In genomic region chr12:110447306-110447705, GRCm38 (mm10) we compare ENCODE assay signal across 8 mouse cellular contexts. TPM values are rescaled to one million over a fixed set of nuclear protein-coding genes. Genes with fewer than 3 reads are reported as not detected.
DNase-seq lines count a peak whose midpoint lies in the region; ATAC-seq and TF ChIP-seq lines count a peak whose summit lies in the region.

No protein-coding gene starts in this region.

- H3K4me2 ChIP-seq in intestine, embryonic 14.5 days (ENCODE audit: low read length): peak overlapping the region; percentile 84
- H3K4me2 ChIP-seq in liver, embryonic 13.5 days: peak overlapping the region; percentile 99

- no peaks in the 10 kb centered on the region for H3K9me3 ChIP-seq in intestine, embryonic 14.5 days (ENCODE audit: control insufficient read depth, low read length)
- H3K9me3 ChIP-seq in liver, embryonic 13.5 days (replicated peaks): no peaks in the 10 kb centered on the region

- ATAC-seq in intestine, embryonic 14.5 days (replicated peaks; ENCODE audit: low FRiP score, low TSS enrichment, low read depth): peak; percentile 38
- ATAC-seq in liver, embryonic 13.5 days (ENCODE audit: low read depth): peak; percentile 56

- no peaks in the 10 kb centered on the region for H3K27me3 ChIP-seq in intestine, embryonic 14.5 days (replicated peaks; ENCODE audit: control insufficient read depth, insufficient read depth, low read length)
- H3K27me3 ChIP-seq in liver, embryonic 13.5 days: peaks cover 23% of the 10 kb centered on the region; the same call in 1 of the 2 replicates
- no peaks in the 10 kb centered on the region for H3K27me3 ChIP-seq in testis, adult 2 months (ENCODE audit: control insufficient read depth, insufficient read depth, low read length)

- peak overlapping the region; percentile 65 for H3K4me3 ChIP-seq in intestine, embryonic 14.5 days (ENCODE audit: low read depth, low read length)
- peak overlapping the region; percentile 88 for H3K4me3 ChIP-seq in liver, embryonic 13.5 days (replicated peaks)
- H3K4me3 ChIP-seq in testis, adult 2 months (ENCODE audit: control insufficient read depth, low read depth, low read length): peak overlapping the region; percentile 92

- no peak for TF ChIP-seq CTCF in testis, adult 2 months (IDR thresholded peaks at IDR 0.05; ENCODE audit: control insufficient read depth, insufficient read depth, insufficient replicate concordance, low read depth, low read length)

- DNase-seq in urinary bladder, adult 18-20 months (ENCODE audit: low spot score in 2 of 2): peak; percentile 33 to 53
- DNase-seq in urinary bladder, postnatal 10 days (ENCODE audit: low spot score): no peak
- peak; percentile 58 for DNase-seq in cerebellum, adult 8-10 months
- DNase-seq in gastrocnemius, postnatal 14 days: peak; percentile 58
- DNase-seq in intestine, embryonic 14.5 days (ENCODE audit: low spot score): peak; percentile 72
- peak; percentile 50 for DNase-seq in liver, embryonic 13.5 days
- DNase-seq in naive thymus-derived CD4-positive, alpha-beta T cell, adult 2 months (ENCODE audit: low read depth): peak; percentile 75

- TF ChIP-seq POLR2A in testis, adult 2 months (IDR thresholded peaks at IDR 0.05; ENCODE audit: control insufficient read depth, low read depth, low read length): no peak

- H3K36me3 ChIP-seq in intestine, embryonic 14.5 days (ENCODE audit: control insufficient read depth, insufficient read depth, low read length): no peaks in the 10 kb centered on the region
- H3K36me3 ChIP-seq in liver, embryonic 13.5 days: no peaks in the 10 kb centered on the region
- H3K36me3 ChIP-seq in testis, adult 2 months (ENCODE audit: control insufficient read depth, insufficient read depth, low read length): no peaks in the 10 kb centered on the region

- WGBS in intestine, embryonic 14.5 days: 1% methylated on average over 34 of the region's 39 CpGs
- WGBS in liver, embryonic 13.5 days (ENCODE audit: insufficient replicate concordance): 1% methylated on average over 25 of the region's 39 CpGs

- peak overlapping the region; percentile 75 for H3K9ac ChIP-seq in intestine, embryonic 14.5 days (ENCODE audit: low read length)
- peak overlapping the region; percentile 87 for H3K9ac ChIP-seq in liver, embryonic 13.5 days

- intact Hi-C loops in gastrocnemius, postnatal 14 days (cut with DNase I; ENCODE audit: low total_unique reads): no loop called here

- 0 out of 2 replicates have a peak overlapping the region, but pooled peaks have one; percentile 91 for H3K27ac ChIP-seq in intestine, embryonic 14.5 days (ENCODE audit: low read depth)
- no peak overlapping the region; the same call in 1 of the 2 replicates for H3K27ac ChIP-seq in liver, embryonic 13.5 days
- peak overlapping the region; percentile 15; the same call in 1 of the 2 replicates for H3K27ac ChIP-seq in testis, adult 2 months (ENCODE audit: control insufficient read depth, insufficient read depth, low read depth, low read length)

- H3K4me1 ChIP-seq in intestine, embryonic 14.5 days (replicated peaks; ENCODE audit: control insufficient read depth, insufficient read depth, low read length): 0 out of 2 replicates have a peak, but pooled peaks cover 10% of the 10 kb centered on the region
- peaks cover 15% of the 10 kb centered on the region for H3K4me1 ChIP-seq in liver, embryonic 13.5 days (replicated peaks)
- H3K4me1 ChIP-seq in testis, adult 2 months (ENCODE audit: control insufficient read depth, insufficient read depth, low read length): peaks cover 7% of the 10 kb centered on the region

RNA-seq across cellular contexts. Expression of gene Ppp2r5c, which starts 0.4 kb away (rescaled TPM):
- 10 to 100 TPM; 60.2 to 61.9 TPM for total RNA-seq in gastrocnemius, postnatal 14 days (2021)
- polyA plus RNA-seq in intestine, embryonic 14.5 days (2014; fragmentation: Nextera tagmentation; extraction: Ambion mirVana): 153 and 170 TPM in 2 replicates
- polyA plus RNA-seq in liver, embryonic 13.5 days (2015; fragmentation: Nextera tagmentation; extraction: Ambion mirVana): 86.2 and 97.8 TPM in 2 replicates
- 196 and 202 TPM in 2 replicates for polyA plus RNA-seq in testis, adult 2 months (2012; rRNA removed)
